Mouse (Mus musculus): Measurements from ENCODE around the gene Klrb1c. TPM values are rescaled to one million over a fixed set of nuclear protein-coding genes. Genes with fewer than 3 reads are reported as not detected.
A peak's percentile ranks its signal among the peaks of the same experiment; 100 is the strongest.
"Not testable (repeated sequence)": the region's sequence is repeated elsewhere in the genome, so short reads cannot be mapped to it uniquely, and the experiment has no call there.

The Klrb1c gene
- polyA plus RNA-seq, 1 experiment from 2014 or later, result not detected

DNA sequence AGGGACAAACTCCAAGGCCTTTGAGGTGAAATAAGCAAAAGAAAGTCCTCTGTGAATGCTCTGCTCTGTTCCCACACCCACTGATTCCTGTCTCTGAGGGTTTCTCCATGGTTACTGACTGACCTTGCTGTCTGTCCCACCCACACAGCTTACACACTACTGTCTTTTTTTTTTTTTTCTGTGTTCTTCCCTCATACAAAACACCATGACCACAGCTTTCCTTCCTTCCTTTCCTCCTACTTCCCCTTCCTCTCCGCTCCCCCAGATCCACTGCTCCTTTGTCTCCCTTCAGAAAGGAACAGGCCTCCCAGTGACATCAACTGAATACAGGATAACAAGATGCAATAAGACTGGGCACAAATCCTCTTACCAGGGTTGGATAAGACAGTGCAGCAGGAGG is 498 bp downstream of the Klrb1c start:
- WGBS, result 73% methylated on average over 1 of the region's 1 CpGs
- no peak overlapping the region for H3K9ac ChIP-seq (ENCODE audit: low read depth, low read length)
- H3K27me3 ChIP-seq (replicated peaks; ENCODE audit: control insufficient read depth, insufficient read depth, low read length), result no peaks in the 10 kb centered on the region

DNA sequence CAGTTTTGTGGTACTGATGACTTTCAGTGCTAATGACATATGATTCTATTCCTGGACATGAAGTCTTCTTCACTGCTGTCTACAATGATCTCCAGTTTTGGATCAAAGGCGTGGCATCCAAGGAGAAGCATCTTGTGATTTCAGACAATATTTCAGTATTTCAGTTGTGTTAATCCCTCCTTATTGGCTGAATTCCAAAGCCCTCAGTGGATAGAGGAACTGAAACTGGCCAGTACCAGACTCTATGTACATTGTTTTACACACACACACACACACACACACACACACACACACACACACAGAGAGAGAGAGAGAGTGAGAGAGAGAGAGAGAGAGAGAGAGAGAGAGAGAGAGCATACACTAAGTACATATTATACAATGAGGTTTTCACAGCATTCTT is 2.6 kb downstream of the Klrb1c start:
- 70% methylated on average over 1 of the region's 1 CpGs for WGBS
- H3K9me3 ChIP-seq (ENCODE audit: control insufficient read depth, low read length); H3K4me1 ChIP-seq (replicated peaks; ENCODE audit: control insufficient read depth, insufficient read depth, low read length); H3K27me3 ChIP-seq (replicated peaks; ENCODE audit: control insufficient read depth, insufficient read depth, low read length); H3K9ac ChIP-seq (ENCODE audit: low read depth, low read length); DNase-seq (ENCODE audit: low spot score); H3K36me3 ChIP-seq (ENCODE audit: control insufficient read depth, insufficient read depth, low read length); ATAC-seq (replicated peaks; ENCODE audit: low FRiP score); H3K4me3 ChIP-seq (ENCODE audit: low read depth, low read length); H3K4me2 ChIP-seq; H3K27ac ChIP-seq (ENCODE audit: low read depth, low read length): not testable (repeated sequence)

More for the DNA sequence above, 498 bp downstream of the Klrb1c start:
- DNase-seq (ENCODE audit: low spot score), result no peak
- peaks cover under 1% of the 10 kb centered on the region for H3K4me1 ChIP-seq (replicated peaks; ENCODE audit: control insufficient read depth, insufficient read depth, low read length)
- no peak overlapping the region for H3K27ac ChIP-seq (ENCODE audit: low read depth, low read length)
- H3K9me3 ChIP-seq (ENCODE audit: control insufficient read depth, low read length), result no peaks in the 10 kb centered on the region
- no peak overlapping the region for H3K4me3 ChIP-seq (ENCODE audit: low read depth, low read length)
- no peak for ATAC-seq (replicated peaks; ENCODE audit: low FRiP score)
- no peaks in the 10 kb centered on the region for H3K36me3 ChIP-seq (ENCODE audit: control insufficient read depth, insufficient read depth, low read length)
- no peak overlapping the region for H3K4me2 ChIP-seq

DNA sequence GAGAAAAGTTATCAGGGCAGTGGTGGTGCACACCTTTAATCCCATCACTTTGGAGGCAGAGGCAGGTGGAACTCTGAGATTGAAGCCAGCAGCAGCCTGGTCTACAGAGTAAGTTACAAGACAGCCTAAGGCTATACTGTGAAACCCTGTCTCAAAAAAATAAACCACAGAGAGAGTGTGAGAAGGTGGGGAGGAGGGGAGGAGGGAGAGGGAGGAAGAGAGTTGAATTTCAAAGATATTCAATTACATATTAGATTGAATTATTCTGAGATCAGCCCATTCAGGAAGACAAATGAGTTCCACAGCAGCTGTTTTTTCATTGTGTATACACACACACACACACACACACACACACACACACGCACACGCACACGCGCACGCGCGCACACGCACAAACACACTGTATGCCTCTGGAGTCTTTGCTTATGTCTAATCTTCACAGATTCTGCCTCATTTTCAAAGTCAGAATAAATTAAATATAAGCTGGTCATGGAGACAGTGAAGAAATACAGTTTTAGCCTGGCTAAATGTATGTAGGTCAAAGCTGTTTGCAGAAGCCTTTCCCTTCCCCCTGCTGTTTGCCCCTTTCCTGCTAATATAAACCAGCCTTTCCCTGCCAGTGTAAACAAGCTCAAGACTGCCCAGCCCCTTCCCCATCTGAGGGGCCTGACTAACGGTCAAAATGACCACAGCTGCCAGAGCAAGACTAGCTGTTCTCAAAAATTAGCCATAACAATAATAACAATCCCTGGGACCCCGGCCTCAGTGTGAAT is 19.3 kb downstream of the Klrb1c start:
- 79% methylated on average over 10 of the region's 10 CpGs for WGBS
- Histone ChIP-seq H3K9me3 (ENCODE audit: control insufficient read depth, low read length) (peaks cover 2% of the 10 kb centered on the region; the same call in 1 of the 2 replicates), H3K27ac (ENCODE audit: low read depth, low read length) (no peak overlapping the region), H3K27me3 (replicated peaks; ENCODE audit: control insufficient read depth, insufficient read depth, low read length) (no peaks in the 10 kb centered on the region), H3K9ac (ENCODE audit: low read depth, low read length) (no peak overlapping the region), H3K36me3 (ENCODE audit: control insufficient read depth, insufficient read depth, low read length) (no peaks in the 10 kb centered on the region), H3K4me2 (no peak overlapping the region), H3K4me1 (replicated peaks; ENCODE audit: control insufficient read depth, insufficient read depth, low read length) (no peaks in the 10 kb centered on the region; the same call in 1 of the 2 replicates), H3K4me3 (ENCODE audit: low read depth, low read length) (no peak overlapping the region)
- no peak for ATAC-seq (replicated peaks; ENCODE audit: low FRiP score)
- no peak for DNase-seq (ENCODE audit: low spot score)

DNA sequence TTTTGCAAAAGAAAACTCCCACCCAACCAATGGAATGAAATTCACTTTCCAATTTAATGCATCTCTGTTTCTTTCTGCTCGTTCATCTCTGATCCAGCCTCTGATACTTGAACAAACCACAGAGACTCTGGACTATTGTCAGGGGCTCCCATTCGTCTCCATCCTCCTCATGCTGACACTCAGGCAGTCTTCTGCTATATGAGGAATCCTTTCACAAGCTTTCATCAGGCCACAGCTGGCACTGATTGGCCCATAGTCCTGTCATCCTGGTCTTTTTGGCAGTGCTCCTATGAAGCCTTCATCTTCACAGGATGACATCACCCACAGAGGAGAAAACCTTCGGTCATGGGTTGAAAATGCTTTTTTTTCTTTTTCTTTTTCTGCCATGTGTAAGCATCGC is 21.0 kb downstream of the Klrb1c start:
- ATAC-seq (replicated peaks; ENCODE audit: low FRiP score), result no peak
- 73% methylated on average over 4 of the region's 4 CpGs for WGBS
- H3K27me3 ChIP-seq (replicated peaks; ENCODE audit: control insufficient read depth, insufficient read depth, low read length), result no peaks in the 10 kb centered on the region

DNA sequence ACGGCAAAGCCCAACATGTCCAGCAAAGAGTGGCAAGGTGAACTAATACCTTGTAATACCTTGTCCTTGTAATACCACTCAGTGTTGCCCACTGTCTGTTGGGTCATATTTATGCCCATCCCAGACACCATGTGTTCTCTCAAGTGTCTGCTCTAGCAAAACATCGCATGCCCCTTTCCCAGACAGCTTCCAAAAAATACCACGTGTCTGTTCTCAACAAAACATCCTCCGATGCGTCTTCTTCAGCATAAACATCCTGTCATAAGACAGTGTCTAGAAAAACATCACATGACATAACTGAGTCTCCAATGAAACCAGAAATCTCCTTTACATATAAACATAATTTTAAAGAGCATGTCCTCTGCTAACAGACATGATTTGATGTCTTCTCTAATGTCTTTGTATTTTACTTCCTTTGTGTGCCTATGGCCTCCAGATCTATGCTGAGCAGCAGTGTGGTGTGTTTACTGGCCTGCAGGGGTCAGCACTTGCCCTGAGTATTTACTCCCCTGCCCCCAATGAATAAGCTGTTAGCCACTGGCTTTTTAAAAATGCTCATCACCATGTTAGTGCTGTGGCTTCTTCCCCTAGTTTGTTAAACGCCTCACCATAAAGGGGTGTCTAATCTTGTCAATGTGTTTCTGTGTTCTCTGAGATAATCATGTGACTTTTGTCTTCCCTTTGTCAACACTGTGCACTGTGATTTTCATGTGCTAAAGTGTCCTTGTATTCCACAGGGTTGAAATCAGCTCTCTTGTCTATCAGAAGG is 22.3 kb downstream of the Klrb1c start:
- DNase-seq (ENCODE audit: low spot score); H3K4me3 ChIP-seq (ENCODE audit: low read depth, low read length); H3K4me2 ChIP-seq; H3K9me3 ChIP-seq (ENCODE audit: control insufficient read depth, low read length); H3K27me3 ChIP-seq (replicated peaks; ENCODE audit: control insufficient read depth, insufficient read depth, low read length); H3K27ac ChIP-seq (ENCODE audit: low read depth, low read length); H3K4me1 ChIP-seq (replicated peaks; ENCODE audit: control insufficient read depth, insufficient read depth, low read length); H3K9ac ChIP-seq (ENCODE audit: low read depth, low read length); H3K36me3 ChIP-seq (ENCODE audit: control insufficient read depth, insufficient read depth, low read length): not testable (repeated sequence)
- WGBS, result 65% methylated on average over 6 of the region's 6 CpGs
- ATAC-seq (replicated peaks; ENCODE audit: low FRiP score), result 0 out of 2 replicates have a peak, but pooled peaks have one; percentile 22

More for the DNA sequence above, 21.0 kb downstream of the Klrb1c start:
- Histone ChIP-seq H3K9ac (ENCODE audit: low read depth, low read length) (no peak overlapping the region), H3K4me1 (replicated peaks; ENCODE audit: control insufficient read depth, insufficient read depth, low read length) (no peaks in the 10 kb centered on the region; the same call in none of the 2 replicates), H3K27ac (ENCODE audit: low read depth, low read length) (no peak overlapping the region), H3K9me3 (ENCODE audit: control insufficient read depth, low read length) (no peaks in the 10 kb centered on the region), H3K4me3 (ENCODE audit: low read depth, low read length) (no peak overlapping the region), H3K4me2 (no peak overlapping the region), H3K36me3 (ENCODE audit: control insufficient read depth, insufficient read depth, low read length) (no peaks in the 10 kb centered on the region)
- no peak for DNase-seq (ENCODE audit: low spot score)

DNA sequence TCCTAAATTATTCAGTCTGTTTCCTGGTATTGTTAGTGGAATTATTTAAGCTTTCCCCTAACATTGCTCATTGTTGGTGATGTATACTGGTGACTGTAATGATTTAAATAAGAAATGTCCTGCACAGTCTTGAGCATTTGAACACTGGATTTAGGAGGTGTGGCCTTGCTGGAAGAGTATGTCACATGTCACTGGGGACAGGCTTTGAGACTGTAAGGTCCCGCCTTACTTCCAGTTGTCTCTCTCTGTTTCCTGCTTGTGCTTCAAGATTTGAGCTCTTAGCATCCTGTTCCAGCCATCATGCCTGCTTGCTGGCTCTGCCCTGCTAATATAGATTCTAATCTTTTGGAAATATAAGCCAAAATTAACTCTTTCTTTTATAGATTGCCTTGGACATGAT is 23.8 kb downstream of the Klrb1c start:
- ATAC-seq (replicated peaks; ENCODE audit: low FRiP score) (no peak), DNase-seq (ENCODE audit: low spot score) (no peak)
- no peak overlapping the region for H3K4me2 ChIP-seq
- H3K9me3 ChIP-seq (ENCODE audit: control insufficient read depth, low read length), result no peaks in the 10 kb centered on the region
- no peaks in the 10 kb centered on the region for H3K36me3 ChIP-seq (ENCODE audit: control insufficient read depth, insufficient read depth, low read length)
- H3K4me3 ChIP-seq (ENCODE audit: low read depth, low read length), result no peak overlapping the region
- peaks cover 3% of the 10 kb centered on the region for H3K4me1 ChIP-seq (replicated peaks; ENCODE audit: control insufficient read depth, insufficient read depth, low read length)
- H3K27ac ChIP-seq (ENCODE audit: low read depth, low read length), result no peak overlapping the region
- no peak overlapping the region for H3K9ac ChIP-seq (ENCODE audit: low read depth, low read length)
- 61% methylated on average over 1 of the region's 1 CpGs for WGBS
- no peaks in the 10 kb centered on the region for H3K27me3 ChIP-seq (replicated peaks; ENCODE audit: control insufficient read depth, insufficient read depth, low read length)

DNA sequence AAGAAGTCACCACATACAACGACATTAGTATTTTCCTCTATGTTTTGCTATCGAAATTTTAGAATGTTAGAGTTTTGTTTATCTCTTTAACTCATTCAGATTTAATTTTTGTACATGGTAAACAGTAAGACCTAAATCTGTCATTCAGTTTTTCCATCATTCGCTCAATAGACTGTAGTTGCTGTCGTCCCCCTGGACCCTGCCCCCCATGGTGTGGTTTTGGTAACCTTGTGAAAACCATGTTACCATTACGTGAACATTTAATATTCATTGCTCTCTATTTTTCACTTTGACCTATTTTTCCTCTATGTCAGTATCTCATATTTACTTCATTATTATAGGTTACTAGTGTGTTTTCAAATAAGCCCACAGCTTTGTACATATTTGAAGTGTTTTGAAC is 24.4 kb downstream of the Klrb1c start:
- H3K9me3 ChIP-seq (ENCODE audit: control insufficient read depth, low read length), result no peaks in the 10 kb centered on the region
- peaks cover 3% of the 10 kb centered on the region for H3K4me1 ChIP-seq (replicated peaks; ENCODE audit: control insufficient read depth, insufficient read depth, low read length)
- no peaks in the 10 kb centered on the region for H3K36me3 ChIP-seq (ENCODE audit: control insufficient read depth, insufficient read depth, low read length)
- ATAC-seq (replicated peaks; ENCODE audit: low FRiP score), result no peak
- no peak for DNase-seq (ENCODE audit: low spot score)
- peak overlapping the region; percentile 89 for H3K4me2 ChIP-seq
- no peaks in the 10 kb centered on the region for H3K27me3 ChIP-seq (replicated peaks; ENCODE audit: control insufficient read depth, insufficient read depth, low read length)
- WGBS, result 19% methylated on average over 5 of the region's 5 CpGs
- H3K4me3 ChIP-seq (ENCODE audit: low read depth, low read length), result peak overlapping the region; percentile 59
- no peak overlapping the region for H3K27ac ChIP-seq (ENCODE audit: low read depth, low read length)
- no peak overlapping the region for H3K9ac ChIP-seq (ENCODE audit: low read depth, low read length)

DNA sequence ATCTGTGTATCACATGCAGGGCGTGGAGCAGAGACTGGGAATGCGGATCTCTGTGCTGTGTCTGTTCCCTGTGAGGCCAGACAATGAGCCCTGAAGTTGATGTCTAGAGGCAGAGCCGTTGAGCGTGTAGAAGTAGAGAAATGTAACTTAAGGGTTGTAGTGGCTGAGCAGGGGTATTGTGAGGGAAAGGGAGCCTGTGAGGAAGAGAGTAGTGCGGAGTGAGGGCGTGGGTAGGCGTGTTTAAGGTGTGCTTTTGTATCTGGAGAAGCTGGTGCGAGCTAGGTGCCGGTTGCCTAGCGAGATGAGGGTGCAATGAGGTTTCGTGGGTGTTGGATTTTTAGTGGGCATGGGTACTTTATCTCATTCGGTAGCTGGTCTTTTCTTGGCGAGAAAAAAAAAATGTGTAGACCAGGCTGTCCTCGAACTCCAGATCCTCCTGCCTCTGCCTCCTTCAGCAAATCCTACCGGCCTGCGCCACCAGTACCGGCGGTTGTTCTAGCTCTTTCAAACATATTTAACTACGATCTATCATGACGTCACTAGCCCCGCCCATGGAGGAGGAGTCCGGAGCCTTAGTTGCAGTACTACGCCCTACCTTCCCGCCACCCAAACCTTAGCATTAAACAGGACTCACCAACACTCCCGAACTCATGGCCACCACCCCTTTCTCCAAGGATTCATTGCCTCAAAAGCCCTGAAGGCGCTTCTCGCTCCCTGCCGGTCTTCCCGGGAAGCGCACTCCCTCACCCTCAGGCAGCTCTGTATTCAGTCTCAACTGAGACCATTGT is 25.1 kb downstream of the Klrb1c start:
- ATAC-seq (replicated peaks; ENCODE audit: low FRiP score), result peak; percentile 87
- H3K27ac ChIP-seq (ENCODE audit: low read depth, low read length), result no peak overlapping the region; the same call in 1 of the 2 replicates
- WGBS, result 3% methylated on average over 30 of the region's 30 CpGs

More for the DNA sequence above, 25.1 kb downstream of the Klrb1c start:
- Histone ChIP-seq H3K4me1 (replicated peaks; ENCODE audit: control insufficient read depth, insufficient read depth, low read length) (peaks cover 3% of the 10 kb centered on the region), H3K27me3 (replicated peaks; ENCODE audit: control insufficient read depth, insufficient read depth, low read length) (no peaks in the 10 kb centered on the region), H3K4me2 (peak overlapping the region; percentile 89), H3K9ac (ENCODE audit: low read depth, low read length) (peak overlapping the region; percentile 54; the same call in 1 of the 2 replicates), H3K9me3 (ENCODE audit: control insufficient read depth, low read length) (no peaks in the 10 kb centered on the region), H3K36me3 (ENCODE audit: control insufficient read depth, insufficient read depth, low read length) (no peaks in the 10 kb centered on the region), H3K4me3 (ENCODE audit: low read depth, low read length) (peak overlapping the region; percentile 64)
- DNase-seq (ENCODE audit: low spot score), result peak; percentile 99

Measured in liver, embryonic 11.5 days (tissue).